Mouse (Mus musculus): Measurements from ENCODE around the gene Rasip1.

Gene Rasip1

GRCm38 (mm10) chr7:45682144-45683126, 55.1 kb downstream of the Rasip1 start:
- DNase-seq (ENCODE audit: low read depth, low spot score) = no peak

- no peak for DNase-seq (ENCODE audit: low read depth, low spot score)
These were observed 56.2 kb downstream of the Rasip1 start, which contains the start of gene Ntn5 for GRCm38 (mm10) chr7:45683396-45684050. Ntn5 (plus strand) TSS chr7:45684022.

GRCm38 (mm10) chr7:45685811-45686210, 58.5 kb downstream of the Rasip1 start:
- no peak for DNase-seq (ENCODE audit: low read depth, low spot score)

- no peak for DNase-seq (ENCODE audit: low read depth, low spot score)
These were observed 59.6 kb downstream of the Rasip1 start for GRCm38 (mm10) chr7:45686841-45687240.
